Mouse (Mus musculus) urinary bladder, postnatal 25 days (tissue): ENCODE data around the gene Stk24.

Experiments
- DNase-seq: peaks from one replicate; pipeline ENCODE4 v3.0.0; 2022; ENCODE audit warnings: low spot score

The Stk24 gene

GRCm38 (mm10) chr14:121311083-121311482 is 68.7 kb downstream of the Stk24 start:
- no peak for DNase-seq

GRCm38 (mm10) chr14:121310325-121311080 is 69.3 kb downstream of the Stk24 start:
- no peak for DNase-seq

DNA sequence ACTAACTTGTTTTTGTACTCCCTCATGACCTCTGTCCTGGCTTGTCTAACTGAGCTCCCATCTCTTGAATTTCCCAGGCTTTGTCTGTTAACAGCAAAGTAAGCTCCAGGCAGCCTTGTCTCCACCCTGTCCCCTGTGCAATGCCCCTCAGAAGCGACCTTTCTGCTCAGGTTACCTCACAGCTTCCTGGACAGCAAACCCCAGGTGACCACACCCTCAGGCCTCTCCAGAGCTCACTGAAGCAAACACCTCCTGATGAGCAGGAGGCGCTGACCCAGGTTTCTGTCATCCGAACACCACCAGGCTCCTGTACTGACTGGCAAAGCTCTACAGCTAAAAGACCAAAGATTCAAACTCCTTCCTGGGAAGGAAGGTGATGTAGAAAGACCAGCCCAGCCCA is 69.9 kb downstream of the Stk24 start:
- DNase-seq, result no peak

- no peak for DNase-seq
Observed at GRCm38 (mm10) chr14:121305316-121306064, 74.3 kb downstream of the Stk24 start.

DNA sequence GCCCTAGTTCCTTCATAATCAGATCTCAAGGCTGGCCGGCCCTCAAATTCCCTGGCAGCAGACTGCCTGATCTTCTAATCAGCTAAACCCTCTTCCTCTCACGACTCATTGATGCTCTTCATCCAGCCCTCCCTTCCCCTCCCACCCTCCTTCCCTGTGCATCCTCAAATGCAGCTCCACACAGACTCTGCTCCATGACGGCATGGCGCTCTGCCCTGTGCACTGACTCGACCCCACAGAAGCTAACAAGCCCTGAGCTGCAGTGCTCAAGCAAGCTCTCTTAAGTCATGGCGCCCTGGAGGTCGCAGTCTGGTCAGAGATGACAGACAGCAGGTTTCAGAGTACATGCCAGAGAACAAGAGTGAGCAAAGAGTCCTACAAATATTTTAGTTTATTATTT is 75.3 kb downstream of the Stk24 start:
- no peak for DNase-seq

GRCm38 (mm10) chr14:121299093-121299492 is 80.7 kb downstream of the Stk24 start:
- DNase-seq, result no peak

- DNase-seq, result no peak
Observed at GRCm38 (mm10) chr14:121298537-121298936, 81.3 kb downstream of the Stk24 start.

DNA sequence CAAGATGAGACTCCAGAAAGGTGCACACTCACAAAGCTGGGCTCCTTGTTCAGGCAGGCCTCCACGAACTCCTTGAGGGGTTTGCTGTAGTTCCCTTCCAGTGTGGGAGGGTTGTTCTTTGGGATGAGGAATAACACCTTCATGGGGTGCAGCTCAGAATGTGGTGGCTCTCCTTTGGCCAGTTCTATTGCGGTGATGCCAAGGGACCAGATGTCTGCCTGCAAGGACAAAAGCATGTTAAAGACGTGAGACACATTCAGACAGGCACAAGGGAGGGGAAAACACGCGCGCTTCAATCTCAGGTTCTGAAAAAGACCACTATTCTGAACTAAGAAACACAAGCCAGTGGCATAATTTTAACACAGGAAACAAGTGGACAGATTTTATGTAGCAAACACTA is 82.7 kb downstream of the Stk24 start:
- DNase-seq, result no peak

DNA sequence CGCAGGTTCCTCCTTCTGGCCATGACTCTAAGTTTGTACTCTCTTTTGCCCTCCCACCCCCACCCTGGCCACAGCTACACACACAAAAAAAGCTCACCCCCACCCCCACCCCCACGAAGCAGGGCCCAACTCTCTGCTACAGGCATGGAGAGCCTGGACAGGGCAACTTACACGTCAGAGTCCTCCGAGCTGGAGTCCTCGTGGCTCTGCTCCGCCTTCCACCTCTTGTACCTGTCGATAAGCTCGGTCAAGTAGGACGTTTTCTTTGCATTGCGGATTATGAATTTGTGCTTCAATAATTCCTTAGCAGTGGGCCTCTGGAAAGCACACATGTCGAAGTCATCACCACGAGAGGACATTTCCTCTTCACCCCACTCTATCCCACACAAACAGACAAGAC is 85.3 kb downstream of the Stk24 start:
- no peak for DNase-seq

- no peak for DNase-seq
Observed at GRCm38 (mm10) chr14:121292391-121292790, 87.4 kb downstream of the Stk24 start.

DNA sequence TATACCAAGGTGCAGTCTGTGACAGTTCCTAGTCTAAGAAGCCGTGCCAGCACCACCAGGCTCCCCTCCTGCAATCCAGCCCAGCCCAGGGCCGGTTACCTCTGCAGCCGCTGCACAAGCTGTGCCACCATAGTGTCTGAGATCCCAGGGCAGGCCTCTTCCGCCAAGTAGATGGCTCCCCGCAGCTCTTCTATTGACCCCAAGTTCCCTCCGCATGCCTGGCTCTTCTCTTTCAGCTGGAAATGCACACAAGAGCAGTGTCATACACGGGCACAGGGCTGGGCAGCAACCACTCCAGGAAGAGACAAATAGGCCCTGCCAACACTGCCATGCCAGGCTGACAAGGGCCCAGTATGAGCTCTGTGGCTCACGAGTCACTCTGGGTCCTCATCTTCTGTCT is 87.9 kb downstream of the Stk24 start:
- no peak for DNase-seq

GRCm38 (mm10) chr14:121285379-121286120 is 94.3 kb downstream of the Stk24 start:
- no peak for DNase-seq

DNA sequence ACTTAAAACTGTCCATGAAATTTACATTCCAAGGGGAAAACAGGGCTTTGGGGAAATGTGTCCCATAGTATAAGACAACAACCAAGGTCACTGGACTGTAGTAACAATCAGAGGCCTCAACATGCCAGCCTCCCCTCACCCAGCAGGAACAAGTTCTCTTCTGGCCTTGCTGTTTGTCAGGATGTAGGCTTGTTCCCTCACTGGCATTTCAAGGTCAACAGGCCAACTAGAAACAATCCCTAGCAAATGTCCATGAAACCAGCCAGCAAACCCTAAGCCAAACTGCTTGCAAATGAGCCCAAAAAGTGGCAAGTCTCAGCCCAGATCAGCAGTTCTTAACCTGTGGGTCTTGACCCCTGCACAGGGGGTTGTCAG is 98.5 kb downstream of the Stk24 start:
- DNase-seq, result no peak

GRCm38 (mm10) chr14:121280601-121281335 is 99.0 kb downstream of the Stk24 start:
- DNase-seq, result no peak

DNA sequence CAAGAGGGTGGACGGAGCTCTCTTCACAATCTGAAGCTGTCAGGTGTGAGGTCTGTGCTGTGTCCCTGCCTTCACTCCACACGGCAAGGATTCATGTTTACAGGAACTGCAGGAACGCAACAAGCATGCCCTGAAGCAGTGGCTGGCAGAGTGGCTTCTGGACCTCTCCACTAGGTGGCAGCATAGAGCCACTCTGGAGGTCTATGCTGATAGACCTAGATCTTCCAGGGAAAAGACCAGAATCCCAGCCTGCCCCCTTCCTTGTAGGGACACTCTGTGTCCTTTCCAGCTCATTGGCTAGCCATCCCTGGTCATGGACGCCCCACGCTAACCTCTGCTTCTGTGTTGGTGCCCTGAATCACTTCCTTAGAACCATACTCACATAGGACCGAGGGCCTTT is 100.7 kb downstream of the Stk24 start:
- DNase-seq, result peak; percentile 85

GRCm38 (mm10) chr14:121276016-121276415 is 103.8 kb downstream of the Stk24 start:
- no peak for DNase-seq

DNA sequence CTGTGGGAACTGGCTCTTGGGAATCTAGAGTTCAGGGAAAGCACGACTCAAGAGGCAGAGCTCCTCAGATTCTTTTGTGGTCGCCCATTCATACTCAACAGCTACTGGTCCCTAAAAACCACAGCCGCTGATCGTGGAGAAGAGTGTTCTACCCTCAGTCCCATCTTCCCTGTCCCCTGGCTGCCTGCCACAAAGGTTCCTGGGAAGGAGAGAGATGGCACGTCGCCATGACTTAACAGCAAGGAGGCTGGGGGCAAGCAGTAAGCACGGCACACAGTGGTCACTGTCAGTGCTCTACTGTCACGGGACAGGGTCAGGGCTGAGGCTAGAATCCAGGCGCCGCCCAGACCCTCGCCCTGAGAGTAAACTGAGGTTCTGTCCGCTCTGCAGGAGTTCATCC is 104.8 kb downstream of the Stk24 start:
- no peak for DNase-seq

DNA sequence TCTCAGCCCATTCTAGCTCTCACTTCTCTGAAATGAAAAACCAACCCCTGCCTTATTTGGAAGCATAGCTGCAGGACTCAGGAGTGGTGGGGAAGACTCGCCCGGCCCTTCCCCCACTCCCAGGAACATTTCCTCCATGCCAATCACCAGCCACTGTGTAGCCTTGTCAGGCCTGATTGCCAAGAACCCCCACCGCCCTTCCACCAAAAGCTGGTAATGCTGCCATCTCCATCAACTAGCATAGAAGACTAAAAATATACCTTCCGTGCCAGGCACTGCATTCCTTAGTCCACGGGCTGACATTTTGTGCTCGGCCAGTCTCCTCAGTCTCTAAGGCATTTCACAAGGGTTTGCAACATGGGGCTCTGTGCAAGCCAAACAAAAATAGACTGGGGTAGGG is 109.3 kb downstream of the Stk24 start:
- no peak for DNase-seq

DNA sequence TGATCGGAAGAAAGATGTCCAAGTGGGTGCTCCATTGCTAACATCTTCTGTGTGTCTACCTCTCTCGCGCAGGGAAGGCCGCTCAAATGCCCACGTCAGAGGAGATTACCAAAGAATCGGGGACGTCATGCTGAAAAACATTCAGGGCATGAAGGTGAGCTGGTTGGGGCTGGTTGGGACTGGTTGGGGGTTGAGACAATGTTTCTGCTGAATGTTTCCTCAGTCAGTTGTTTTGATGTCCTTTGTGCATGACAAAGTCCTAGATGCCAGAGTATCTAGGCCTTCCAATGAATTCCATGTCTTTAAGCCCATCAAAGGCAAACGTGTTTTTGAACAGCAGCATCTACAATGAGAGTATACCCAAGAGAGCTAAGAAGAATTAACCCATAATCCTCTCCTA is 112.0 kb downstream of the Stk24 start:
- DNase-seq, result no peak

GRCm38 (mm10) chr14:121264453-121264852 is 115.4 kb downstream of the Stk24 start:
- no peak for DNase-seq

DNA sequence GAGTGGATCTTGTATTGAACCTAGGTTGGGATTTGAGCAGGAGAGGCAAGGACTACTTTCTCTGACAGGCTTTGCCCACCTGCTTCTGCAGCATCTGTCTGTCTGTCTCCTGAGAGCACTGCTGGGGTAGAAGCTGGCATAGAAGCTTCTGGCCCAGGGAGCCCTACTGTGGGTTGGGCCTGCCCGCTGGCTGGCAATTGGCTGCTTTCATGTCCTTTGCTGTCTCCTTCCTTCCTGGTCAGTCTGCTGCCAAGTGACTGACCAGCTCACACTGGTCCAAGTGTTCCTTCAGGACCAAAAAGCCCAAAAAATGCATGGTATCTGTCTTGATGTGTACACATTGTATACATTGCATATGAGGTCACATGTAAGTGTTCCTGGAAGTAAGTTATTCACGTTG is 115.9 kb downstream of the Stk24 start:
- DNase-seq, result no peak

DNA sequence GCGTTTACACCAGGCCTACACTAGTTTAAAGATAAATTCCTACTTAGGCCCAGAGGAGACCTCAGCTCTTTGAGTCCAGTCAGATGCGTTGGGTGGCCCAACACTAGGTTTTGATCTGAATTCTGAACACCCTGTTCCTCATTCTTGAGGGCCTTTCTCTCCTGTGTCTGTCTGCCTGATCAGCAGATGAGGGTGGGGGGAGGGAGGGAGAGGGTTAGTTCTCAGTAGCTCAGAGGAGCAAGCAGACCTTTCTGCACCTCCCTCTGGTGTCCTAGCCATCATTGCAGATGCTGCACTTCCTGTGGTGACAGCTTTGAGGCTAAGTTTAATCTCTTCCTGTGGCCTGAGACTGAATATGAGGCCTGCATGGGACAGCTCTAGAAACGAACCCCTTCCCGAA is 117.2 kb downstream of the Stk24 start:
- DNase-seq, result no peak
